Mouse (Mus musculus): ENCODE data around the gene Gm20388.

DNA sequence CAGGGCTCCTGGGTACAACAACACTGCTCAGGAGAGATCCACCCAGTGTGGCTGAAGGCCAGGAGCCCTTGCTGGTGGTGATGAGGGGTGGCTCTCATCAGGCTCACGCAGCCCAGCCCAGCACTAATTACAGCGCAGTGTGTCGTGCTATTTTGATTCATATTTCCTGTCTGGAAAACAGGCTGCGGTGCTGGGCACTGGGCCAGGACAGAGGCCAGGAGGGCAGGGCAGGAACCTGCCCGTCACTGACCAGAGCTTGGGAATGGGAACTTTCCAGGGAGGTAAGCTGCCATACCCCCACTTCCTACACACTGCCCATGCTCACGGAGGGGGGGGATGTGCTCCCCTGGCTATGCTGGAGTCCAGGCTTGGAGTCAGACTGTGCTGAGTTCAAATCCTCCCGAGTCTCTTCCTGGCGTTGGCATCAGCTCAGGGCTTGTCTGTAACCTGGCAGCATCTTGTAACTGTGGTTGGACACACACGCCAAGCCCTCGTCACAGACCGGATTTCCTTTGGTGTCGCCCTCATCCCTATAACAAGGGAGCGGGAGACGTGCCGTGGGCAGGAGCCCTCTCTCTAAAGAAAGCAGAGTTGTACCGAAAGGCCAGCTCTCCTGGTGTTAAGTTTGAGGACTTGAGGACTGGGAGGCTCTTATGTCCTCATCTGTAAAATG lies 1540.9 kb downstream of the Gm20388 start:
- TF ChIP-seq CTCF (IDR thresholded peaks at IDR 0.05; ENCODE audit: extremely low read depth, insufficient read depth, low read length) (no peak), POLR2A (IDR thresholded peaks at IDR 0.05; ENCODE audit: extremely low read depth, insufficient read depth, low read length) (no peak)

Measured in cortical plate, adult 2 months (tissue).